Mouse (Mus musculus): ENCODE measurements around the gene Adamtsl1. TPM values are rescaled to one million over a fixed set of nuclear protein-coding genes. Genes with fewer than 3 reads are reported as not detected.

Adamtsl1 gene
- polyA plus RNA-seq, 1 experiment: 0.55 TPM

DNA sequence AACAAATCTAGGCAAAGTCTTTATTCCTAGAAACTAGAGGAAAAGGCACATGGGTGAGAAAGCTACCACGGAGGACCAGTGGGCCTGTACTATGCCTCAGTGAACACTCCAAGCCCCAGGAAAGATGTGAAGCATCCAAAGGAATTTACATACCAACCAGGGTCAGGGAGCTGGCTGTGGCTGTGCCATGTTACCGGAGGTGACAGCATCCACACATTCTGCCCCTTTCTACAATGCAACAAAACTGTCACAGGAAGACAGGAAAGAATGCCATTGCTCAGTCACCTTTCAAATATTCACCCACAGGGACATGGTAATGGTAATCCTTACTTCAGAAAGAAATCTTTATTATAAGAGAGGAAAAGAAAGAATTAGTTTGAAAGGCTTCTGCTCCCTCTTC lies 859.2 kb downstream of the Adamtsl1 start:
- H3K27me3 ChIP-seq (ENCODE audit: control insufficient read depth, insufficient read depth, low read length): no peaks in the 10 kb centered on the region
- no peaks in the 10 kb centered on the region for H3K4me1 ChIP-seq (ENCODE audit: control insufficient read depth, insufficient read depth, insufficient read length)
- H3K4me3 ChIP-seq (ENCODE audit: extremely low read depth, insufficient read depth, insufficient read length): no peak overlapping the region
- H3K36me3 ChIP-seq (ENCODE audit: control insufficient read depth, insufficient read depth, low read length): no peaks in the 10 kb centered on the region
- no peak overlapping the region for H3K27ac ChIP-seq (ENCODE audit: insufficient read depth, low read length)
- TF ChIP-seq CTCF (IDR thresholded peaks at IDR 0.05; ENCODE audit: extremely low read depth, insufficient read depth, insufficient read length, insufficient replicate concordance) (no peak), POLR2A (IDR thresholded peaks at IDR 0.05; ENCODE audit: low read depth, low read length) (no peak)
- 87% methylated on average over 2 of the region's 2 CpGs for WGBS
- DNase-seq (ENCODE audit: low read depth in 1 of 2, low spot score in 2 of 2): no peak

DNA sequence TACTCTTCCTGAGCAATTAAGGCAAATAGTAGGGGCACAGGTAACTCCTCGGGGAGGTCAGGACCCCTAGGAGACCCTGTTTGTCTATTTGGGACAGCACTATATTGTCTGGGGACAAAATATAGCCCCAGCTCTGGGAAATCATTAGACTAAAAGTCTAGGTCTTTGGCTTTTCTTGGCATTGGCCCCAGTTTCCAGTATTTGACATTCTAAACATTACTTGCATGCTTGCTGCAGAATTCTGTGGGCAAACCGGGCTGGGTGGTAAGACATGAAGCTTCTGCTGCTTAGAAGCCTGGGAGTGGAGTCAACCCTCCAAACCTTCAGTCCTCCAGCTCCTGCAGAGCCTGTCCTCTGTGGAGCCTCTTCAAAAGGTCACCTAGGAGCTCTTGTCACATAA lies 869.2 kb downstream of the Adamtsl1 start:
- Histone ChIP-seq H3K36me3 (ENCODE audit: control insufficient read depth, insufficient read depth, low read length) (no peaks in the 10 kb centered on the region), H3K27ac (ENCODE audit: insufficient read depth, low read length) (no peak overlapping the region), H3K27me3 (ENCODE audit: control insufficient read depth, insufficient read depth, low read length) (no peaks in the 10 kb centered on the region), H3K4me1 (ENCODE audit: control insufficient read depth, insufficient read depth, insufficient read length) (no peaks in the 10 kb centered on the region), H3K4me3 (ENCODE audit: extremely low read depth, insufficient read depth, insufficient read length) (no peak overlapping the region)
- 71% methylated on average over 2 of the region's 2 CpGs for WGBS
- DNase-seq (ENCODE audit: low read depth in 1 of 2, low spot score in 2 of 2): no peak
- TF ChIP-seq POLR2A (IDR thresholded peaks at IDR 0.05; ENCODE audit: low read depth, low read length) (no peak), CTCF (IDR thresholded peaks at IDR 0.05; ENCODE audit: extremely low read depth, insufficient read depth, insufficient read length, insufficient replicate concordance) (no peak)

DNA sequence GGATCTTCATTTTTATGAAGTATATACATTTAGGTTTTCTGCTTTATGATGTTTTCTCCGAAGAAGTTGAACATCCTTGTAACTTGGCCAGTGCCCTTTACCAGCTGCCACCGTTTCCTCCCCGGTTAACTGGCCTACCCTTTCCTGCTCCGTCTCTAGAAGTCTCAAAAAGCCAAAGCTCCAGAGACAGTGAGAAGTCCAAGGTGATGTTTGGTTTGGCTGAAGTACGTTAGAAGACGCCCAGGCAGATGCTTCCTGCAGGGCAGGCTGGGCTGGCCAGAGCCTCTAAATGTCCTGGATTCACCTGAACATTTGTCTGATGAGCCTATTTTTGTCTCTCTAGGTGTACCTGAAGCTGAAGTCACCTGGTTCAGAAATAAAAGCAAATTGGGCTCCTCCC lies 871.1 kb downstream of the Adamtsl1 start:
- Histone ChIP-seq H3K27ac (ENCODE audit: insufficient read depth, low read length) (no peak overlapping the region), H3K36me3 (ENCODE audit: control insufficient read depth, insufficient read depth, low read length) (no peaks in the 10 kb centered on the region), H3K27me3 (ENCODE audit: control insufficient read depth, insufficient read depth, low read length) (no peaks in the 10 kb centered on the region), H3K4me3 (ENCODE audit: extremely low read depth, insufficient read depth, insufficient read length) (no peak overlapping the region), H3K4me1 (ENCODE audit: control insufficient read depth, insufficient read depth, insufficient read length) (no peaks in the 10 kb centered on the region)
- no peak for DNase-seq (ENCODE audit: low read depth in 1 of 2, low spot score in 2 of 2)
- TF ChIP-seq CTCF (IDR thresholded peaks at IDR 0.05; ENCODE audit: extremely low read depth, insufficient read depth, insufficient read length, insufficient replicate concordance) (no peak), POLR2A (IDR thresholded peaks at IDR 0.05; ENCODE audit: low read depth, low read length) (no peak)
- WGBS: 87% methylated on average over 6 of the region's 6 CpGs

DNA sequence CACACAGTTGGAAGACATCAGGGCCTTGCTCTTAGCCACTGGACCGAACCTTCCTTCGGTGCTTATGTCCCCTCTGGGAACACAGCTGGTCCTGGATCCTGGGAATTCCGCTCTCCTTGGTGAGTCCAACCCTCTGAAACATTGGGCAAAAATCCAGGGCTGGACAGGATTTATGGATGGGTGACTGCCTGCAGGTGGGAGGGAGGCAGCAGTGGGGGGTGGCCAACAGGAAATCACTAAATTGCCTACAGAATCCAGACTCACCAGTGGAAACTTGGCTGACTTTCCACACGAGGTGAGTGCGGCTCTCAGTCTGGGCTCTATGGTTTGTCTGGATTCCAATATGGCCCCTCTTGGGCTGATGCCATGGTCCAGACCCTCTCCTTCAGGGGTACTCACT lies 874.5 kb downstream of the Adamtsl1 start:
- TF ChIP-seq POLR2A (IDR thresholded peaks at IDR 0.05; ENCODE audit: low read depth, low read length) (no peak), CTCF (IDR thresholded peaks at IDR 0.05; ENCODE audit: extremely low read depth, insufficient read depth, insufficient read length, insufficient replicate concordance) (no peak)
- no peak overlapping the region for H3K27ac ChIP-seq (ENCODE audit: insufficient read depth, low read length)
- H3K27me3 ChIP-seq (ENCODE audit: control insufficient read depth, insufficient read depth, low read length): no peaks in the 10 kb centered on the region
- H3K4me3 ChIP-seq (ENCODE audit: extremely low read depth, insufficient read depth, insufficient read length): no peak overlapping the region
- WGBS: 85% methylated on average over 5 of the region's 5 CpGs
- no peaks in the 10 kb centered on the region for H3K4me1 ChIP-seq (ENCODE audit: control insufficient read depth, insufficient read depth, insufficient read length)
- DNase-seq (ENCODE audit: low read depth in 1 of 2, low spot score in 2 of 2): no peak
- H3K36me3 ChIP-seq (ENCODE audit: control insufficient read depth, insufficient read depth, low read length): no peaks in the 10 kb centered on the region

DNA sequence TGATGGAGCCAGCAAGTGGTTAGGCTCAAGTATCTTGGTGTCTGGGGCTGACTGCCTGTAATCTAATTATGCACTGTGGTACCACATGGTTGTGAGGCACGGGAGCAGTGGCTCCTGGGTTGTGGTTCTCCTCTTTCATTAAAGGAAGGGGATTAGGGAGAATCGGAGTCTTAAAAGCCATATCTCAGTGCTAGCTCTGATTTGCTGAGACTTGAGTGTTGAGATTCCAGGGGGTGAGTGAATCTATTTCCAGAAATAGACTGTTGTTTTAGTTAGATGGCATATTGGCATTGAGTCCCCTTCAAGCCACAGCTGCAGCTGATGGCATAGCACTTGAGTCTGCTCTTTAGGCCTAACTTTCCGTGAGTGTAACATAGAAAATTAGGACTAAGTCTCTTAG lies 877.2 kb downstream of the Adamtsl1 start:
- 75% methylated on average over 3 of the region's 3 CpGs for WGBS
- Histone ChIP-seq H3K4me3 (ENCODE audit: extremely low read depth, insufficient read depth, insufficient read length) (no peak overlapping the region), H3K27me3 (ENCODE audit: control insufficient read depth, insufficient read depth, low read length) (no peaks in the 10 kb centered on the region), H3K36me3 (ENCODE audit: control insufficient read depth, insufficient read depth, low read length) (no peaks in the 10 kb centered on the region), H3K4me1 (ENCODE audit: control insufficient read depth, insufficient read depth, insufficient read length) (no peaks in the 10 kb centered on the region), H3K27ac (ENCODE audit: insufficient read depth, low read length) (no peak overlapping the region)
- DNase-seq (ENCODE audit: low read depth in 1 of 2, low spot score in 2 of 2): no peak
- TF ChIP-seq POLR2A (IDR thresholded peaks at IDR 0.05; ENCODE audit: low read depth, low read length): no peak
- no peak for TF ChIP-seq CTCF (IDR thresholded peaks at IDR 0.05; ENCODE audit: extremely low read depth, insufficient read depth, insufficient read length, insufficient replicate concordance)

DNA sequence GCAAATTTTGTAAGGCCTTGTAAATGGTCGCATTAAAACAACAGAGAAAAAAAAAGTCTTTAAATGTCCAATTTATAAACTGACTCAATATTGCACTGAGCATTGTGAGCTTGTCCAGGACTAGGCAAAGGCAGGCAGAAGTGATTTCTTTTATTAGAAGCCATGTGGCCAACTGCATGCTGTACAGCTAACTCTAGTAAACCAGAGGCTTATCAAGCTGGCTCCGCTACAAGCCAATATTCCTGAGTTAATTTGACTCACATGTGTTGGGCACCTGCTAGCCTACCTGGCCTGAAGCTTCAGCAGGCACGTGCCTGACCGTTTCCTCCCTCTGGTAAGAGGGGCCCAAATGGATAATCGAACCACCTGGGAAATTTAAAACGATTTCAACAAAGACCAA lies 881.7 kb downstream of the Adamtsl1 start:
- Histone ChIP-seq H3K27ac (ENCODE audit: insufficient read depth, low read length) (no peak overlapping the region), H3K4me1 (ENCODE audit: control insufficient read depth, insufficient read depth, insufficient read length) (no peaks in the 10 kb centered on the region), H3K27me3 (ENCODE audit: control insufficient read depth, insufficient read depth, low read length) (no peaks in the 10 kb centered on the region), H3K36me3 (ENCODE audit: control insufficient read depth, insufficient read depth, low read length) (no peaks in the 10 kb centered on the region), H3K4me3 (ENCODE audit: extremely low read depth, insufficient read depth, insufficient read length) (no peak overlapping the region)
- TF ChIP-seq POLR2A (IDR thresholded peaks at IDR 0.05; ENCODE audit: low read depth, low read length): no peak
- TF ChIP-seq CTCF (IDR thresholded peaks at IDR 0.05; ENCODE audit: extremely low read depth, insufficient read depth, insufficient read length, insufficient replicate concordance): no peak
- 89% methylated on average over 6 of the region's 6 CpGs for WGBS
- no peak for DNase-seq (ENCODE audit: low read depth in 1 of 2, low spot score in 2 of 2)

DNA sequence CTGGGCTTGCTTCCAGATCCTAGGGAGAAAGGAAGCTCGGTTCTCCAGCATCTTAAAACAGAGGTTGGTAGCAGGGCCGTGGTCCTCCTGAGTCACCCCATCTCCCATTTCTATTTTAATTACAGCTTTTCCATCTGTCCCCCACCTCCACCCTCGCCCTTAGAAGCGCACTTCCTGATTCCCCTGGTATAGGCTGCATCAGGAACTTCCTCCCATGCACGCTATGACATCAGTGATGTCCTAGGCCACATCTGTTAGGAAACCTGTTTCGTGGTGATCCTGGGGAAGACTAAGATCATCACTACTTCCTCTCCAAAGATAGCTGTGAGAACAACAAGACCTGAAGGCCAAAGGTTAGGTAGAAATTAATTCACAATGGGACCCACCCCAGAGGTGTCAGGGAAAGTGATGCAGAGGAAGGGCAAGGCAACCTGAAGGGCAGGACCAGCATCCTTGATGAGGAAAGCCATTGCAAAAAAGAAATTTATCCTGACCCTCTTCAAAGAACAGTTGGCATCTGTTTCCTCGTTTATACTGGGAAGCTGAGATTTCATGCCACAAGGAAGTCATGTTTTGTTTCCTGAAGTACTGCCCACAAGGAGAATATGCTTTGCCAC lies 882.8 kb downstream of the Adamtsl1 start:
- H3K27ac ChIP-seq (ENCODE audit: insufficient read depth, low read length): no peak overlapping the region
- no peak for DNase-seq (ENCODE audit: low read depth in 1 of 2, low spot score in 2 of 2)
- TF ChIP-seq POLR2A (IDR thresholded peaks at IDR 0.05; ENCODE audit: low read depth, low read length) (no peak), CTCF (IDR thresholded peaks at IDR 0.05; ENCODE audit: extremely low read depth, insufficient read depth, insufficient read length, insufficient replicate concordance) (no peak)
- H3K36me3 ChIP-seq (ENCODE audit: control insufficient read depth, insufficient read depth, low read length): no peaks in the 10 kb centered on the region
- no peaks in the 10 kb centered on the region for H3K27me3 ChIP-seq (ENCODE audit: control insufficient read depth, insufficient read depth, low read length)
- no peaks in the 10 kb centered on the region for H3K4me1 ChIP-seq (ENCODE audit: control insufficient read depth, insufficient read depth, insufficient read length)
- no peak overlapping the region for H3K4me3 ChIP-seq (ENCODE audit: extremely low read depth, insufficient read depth, insufficient read length)
- 55% methylated on average over 7 of the region's 7 CpGs for WGBS

Data from spleen, adult 2 months (tissue).